14 mouse cellular contexts compared by ENCODE assay signal in genomic region chr16:59269097-59269496, GRCm38 (mm10). TPM values are rescaled to one million over a fixed set of nuclear protein-coding genes. Genes with fewer than 3 reads are reported as not detected.
"Had no signal": no experiment of that assay in that cellular context is flagged by ENCODE, and none has a peak within 500 bp of the region (broad histone marks: within the 10 kb centered on the region; RNA-seq: fewer than 3 reads in every experiment).

No protein-coding gene starts in this region.

RNA-seq across cellular contexts. Expression of gene Olfr201, which starts 3.3 kb away (rescaled TPM):
- total RNA-seq: neutrophil, adult 5-6 weeks had no signal
- polyA plus RNA-seq: neural tube, embryonic 13.5 days; neural tube, embryonic 14.5 days; neural tube, embryonic 15.5 days; small intestine, adult 2 months; spleen, adult 2 months; stomach, embryonic 14.5 days; stomach, embryonic 15.5 days; stomach, embryonic 16.5 days; stomach, postnatal 0 days; testis, adult 2 months; thymus, adult 2 months; thymus, postnatal 0 days; urinary bladder, adult 2 months had no signal

RNA-seq across cellular contexts. Expression of gene Olfr202, which starts 17.5 kb away (rescaled TPM):
- total RNA-seq: neutrophil, adult 5-6 weeks had no signal
- polyA plus RNA-seq: neural tube, embryonic 13.5 days; neural tube, embryonic 14.5 days; neural tube, embryonic 15.5 days; small intestine, adult 2 months; spleen, adult 2 months; stomach, embryonic 14.5 days; stomach, embryonic 15.5 days; stomach, embryonic 16.5 days; stomach, postnatal 0 days; testis, adult 2 months; thymus, adult 2 months; thymus, postnatal 0 days; urinary bladder, adult 2 months had no signal

RNA-seq across cellular contexts. Expression of gene Olfr203, which starts 29.6 kb away (rescaled TPM):
- total RNA-seq: neutrophil, adult 5-6 weeks had no signal
- polyA plus RNA-seq: neural tube, embryonic 13.5 days; neural tube, embryonic 14.5 days; neural tube, embryonic 15.5 days; small intestine, adult 2 months; spleen, adult 2 months; stomach, embryonic 14.5 days; stomach, embryonic 15.5 days; stomach, embryonic 16.5 days; stomach, postnatal 0 days; testis, adult 2 months; thymus, adult 2 months; thymus, postnatal 0 days; urinary bladder, adult 2 months had no signal

RNA-seq across cellular contexts. Expression of gene Olfr204, which starts 49.0 kb away (rescaled TPM):
- total RNA-seq: neutrophil, adult 5-6 weeks had no signal
- polyA plus RNA-seq: neural tube, embryonic 13.5 days; neural tube, embryonic 14.5 days; neural tube, embryonic 15.5 days; small intestine, adult 2 months; spleen, adult 2 months; stomach, embryonic 14.5 days; stomach, embryonic 15.5 days; stomach, embryonic 16.5 days; stomach, postnatal 0 days; testis, adult 2 months; thymus, adult 2 months; thymus, postnatal 0 days; urinary bladder, adult 2 months had no signal

RNA-seq across cellular contexts. Expression of gene Olfr199, which starts 49.5 kb away (rescaled TPM):
- total RNA-seq: neutrophil, adult 5-6 weeks had no signal
- polyA plus RNA-seq: neural tube, embryonic 13.5 days; neural tube, embryonic 14.5 days; neural tube, embryonic 15.5 days; small intestine, adult 2 months; spleen, adult 2 months; stomach, embryonic 14.5 days; stomach, embryonic 15.5 days; stomach, embryonic 16.5 days; stomach, postnatal 0 days; thymus, adult 2 months; thymus, postnatal 0 days; urinary bladder, adult 2 months had no signal
